Mouse (Mus musculus) neural tube, embryonic 14.5 days (tissue): ENCODE measurements around the gene Cntnap1. TPM values are rescaled to one million over a fixed set of nuclear protein-coding genes. Genes with fewer than 3 reads are reported as not detected.
A peak's percentile ranks its signal among the peaks of the same experiment; 100 is the strongest.

Experiments used
- ATAC-seq: fragments of 200-750 bp; cut with Nextera tagmentation; 2 replicates; pipeline ENCODE4 v1.8.0; 2017; ENCODE audit warnings: low read depth, mild to moderate bottlenecking, moderate TSS enrichment, moderate library complexity
- H3K27ac ChIP-seq: fragments of 300-500 bp; sonication (generic); 2 replicates; pipeline ENCODE4 v1.5.1; 2014; ENCODE audit warnings: low read depth, mild to moderate bottlenecking, control low read depth, low read length, moderate library complexity, mixed read lengths
- H3K27me3 ChIP-seq: fragments of 300-500 bp; sonication (generic); 2 replicates; pipeline ENCODE4 v1.6.1; 2014; ENCODE audit warnings: low read length; ENCODE audit not compliant: control insufficient read depth, insufficient read depth
- H3K36me3 ChIP-seq: fragments of 300-500 bp; sonication (generic); 2 replicates; pipeline ENCODE4 v1.6.1; 2014; ENCODE audit warnings: low read length, mixed read lengths; ENCODE audit not compliant: control insufficient read depth, insufficient read depth
- H3K4me1 ChIP-seq: fragments of 300-500 bp; sonication (generic); 2 replicates; pipeline ENCODE4 v1.6.1; 2014; ENCODE audit warnings: low read length; ENCODE audit not compliant: control insufficient read depth, insufficient read depth
- H3K4me2 ChIP-seq: fragments of 300-500 bp; sonication (generic); 2 replicates; pipeline ENCODE4 v1.6.1; 2014; ENCODE audit warnings: mild to moderate bottlenecking, low read depth, low read length, control low read depth
- H3K4me3 ChIP-seq: fragments of 300-500 bp; sonication (generic); 2 replicates; pipeline ENCODE4 v1.5.1; 2014; ENCODE audit warnings: low read depth, low read length, control low read depth, mixed read lengths
- H3K9ac ChIP-seq: fragments of 300-500 bp; sonication (generic); replicated peaks from 2 replicates; pipeline ENCODE4 v1.6.1; 2014; ENCODE audit warnings: low read depth, mild to moderate bottlenecking, control low read depth, low read length, mixed read lengths
- H3K9me3 ChIP-seq: fragments of 300-500 bp; sonication (generic); 2 replicates; pipeline ENCODE4 v1.6.1; 2016; ENCODE audit warnings: low read length; ENCODE audit not compliant: control insufficient read depth
- WGBS: fragments of 180-500 bp; shearing (Covaris S2); extraction: QIAGEN DNeasy Blood & Tissue Kit; methylation state at CpG from one replicate; pipeline ENCODE4 v1.1.7; 2014; 5-methylcytosine and 5-hydroxymethylcytosine counted together
- polyA plus RNA-seq: library from polyadenylated mRNA; unstranded; fragments of >200 nt; fragmentation: Nextera tagmentation; extraction: Ambion mirVana; gene quantifications from 2 replicates; pipeline ENCODE4 v1.2.1, GENCODE M21; 2014

The Cntnap1 gene
- polyA plus RNA-seq, 1 experiment from 2014 or later = 8.3 TPM

GRCm38 (mm10) chr11:101171721-101172433 is 1.6 kb downstream of the Cntnap1 start:
- H3K4me2 ChIP-seq = peak overlapping the region; percentile 87
- peak; percentile 64 for ATAC-seq
- H3K4me1 ChIP-seq = peaks cover 49% of the 10 kb centered on the region
- H3K9me3 ChIP-seq = no peaks in the 10 kb centered on the region
- H3K27ac ChIP-seq = peak overlapping the region; percentile 82
- H3K4me3 ChIP-seq = peak overlapping the region; percentile 50
- WGBS = under 1% methylated on average over 31 of the region's 31 CpGs
- peaks cover 17% of the 10 kb centered on the region for H3K27me3 ChIP-seq
- peaks cover 7% of the 10 kb centered on the region for H3K36me3 ChIP-seq
- H3K9ac ChIP-seq = peak overlapping the region; percentile 63

GRCm38 (mm10) chr11:101172434-101172815 is 2.1 kb downstream of the Cntnap1 start:
- peaks cover 4% of the 10 kb centered on the region for H3K36me3 ChIP-seq
- peak overlapping the region; percentile 63 for H3K9ac ChIP-seq
- WGBS = 14% methylated on average over 5 of the region's 5 CpGs
- H3K4me3 ChIP-seq = peak overlapping the region; percentile 50
- H3K27me3 ChIP-seq = peaks cover 16% of the 10 kb centered on the region
- H3K4me1 ChIP-seq = peaks cover 52% of the 10 kb centered on the region
- peak overlapping the region; percentile 82 for H3K27ac ChIP-seq
- H3K4me2 ChIP-seq = peak overlapping the region; percentile 87
- H3K9me3 ChIP-seq = no peaks in the 10 kb centered on the region
- ATAC-seq = no peak

DNA sequence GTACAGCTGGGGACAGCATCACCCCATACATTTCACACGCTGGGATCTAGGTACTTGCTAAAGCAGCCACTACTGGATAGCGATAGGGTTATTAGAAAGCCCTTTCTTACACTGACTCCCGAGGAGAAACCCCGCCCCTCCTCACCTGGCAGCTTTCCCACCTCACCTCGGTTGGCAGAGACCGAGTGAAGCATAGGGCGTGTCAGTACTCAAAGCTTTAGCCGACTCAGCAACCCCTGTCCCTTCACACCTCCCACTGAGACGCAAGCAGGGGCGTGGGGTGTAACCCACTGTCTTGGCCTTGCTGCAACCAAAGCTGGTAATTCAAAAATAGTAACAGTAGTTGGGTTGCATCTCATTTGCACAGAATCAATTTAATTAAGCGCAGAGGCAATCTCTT is 2.8 kb downstream of the Cntnap1 start:
- Histone ChIP-seq H3K27ac (no peak overlapping the region; the same call in 1 of the 2 replicates), H3K4me3 (0 out of 2 replicates have a peak overlapping the region, but pooled peaks have one; percentile 22), H3K4me2 (peak overlapping the region; percentile 59; the same call in 1 of the 2 replicates), H3K9me3 (no peaks in the 10 kb centered on the region), H3K4me1 (peaks cover 55% of the 10 kb centered on the region), H3K36me3 (no peaks in the 10 kb centered on the region), H3K27me3 (peaks cover 17% of the 10 kb centered on the region), H3K9ac (no peak overlapping the region)
- no peak for ATAC-seq
- 6% methylated on average over 11 of the region's 11 CpGs for WGBS

DNA sequence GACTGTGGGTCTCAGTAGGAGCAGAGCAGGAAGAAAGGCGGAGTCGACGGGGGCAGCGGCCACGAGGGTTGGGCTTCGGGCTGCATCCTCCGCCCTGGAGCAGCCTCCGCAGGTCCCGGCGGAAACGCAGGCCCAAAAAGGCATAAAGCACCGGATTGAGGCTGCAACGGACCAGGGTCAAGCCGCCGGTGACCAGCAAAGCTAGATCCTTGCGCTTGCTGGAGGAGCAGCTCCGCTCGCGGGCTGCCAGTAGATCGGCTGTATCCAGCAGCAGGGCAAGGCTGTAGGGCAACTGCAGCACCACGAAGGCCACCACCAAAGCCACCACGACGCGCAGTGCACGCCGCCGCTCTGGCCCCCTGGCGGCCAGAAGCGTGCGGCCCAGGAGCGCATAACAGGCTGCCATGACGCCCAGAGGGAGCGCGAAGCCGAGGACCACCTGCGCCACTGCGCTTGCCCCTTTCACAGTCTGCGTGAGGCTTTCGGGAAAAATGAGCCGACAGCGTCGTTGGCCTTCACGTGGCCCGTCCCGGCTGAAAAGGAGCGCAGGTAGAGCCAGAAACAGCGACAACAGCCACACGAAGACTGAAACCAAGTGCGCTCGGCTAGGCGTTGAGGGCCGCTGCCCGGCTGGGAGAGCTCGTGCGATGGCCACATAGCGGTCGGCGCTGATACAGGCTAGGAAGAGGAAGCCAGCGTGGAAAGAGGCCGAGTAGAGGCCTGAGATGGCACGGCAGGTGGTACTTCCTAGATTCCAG is 3.5 kb downstream of the Cntnap1 start:
- Histone ChIP-seq H3K4me1 (peaks cover 55% of the 10 kb centered on the region), H3K36me3 (no peaks in the 10 kb centered on the region), H3K27ac (peak overlapping the region; percentile 57), H3K4me3 (peak overlapping the region; percentile 22; the same call in 1 of the 2 replicates), H3K4me2 (peak overlapping the region; percentile 59), H3K27me3 (peaks cover 16% of the 10 kb centered on the region), H3K9me3 (no peaks in the 10 kb centered on the region), H3K9ac (peak overlapping the region; percentile 51)
- WGBS = under 1% methylated on average over 61 of the region's 61 CpGs
- peak; percentile 38; the same call in 1 of the 2 replicates for ATAC-seq

GRCm38 (mm10) chr11:101174389-101174745 is 4.0 kb downstream of the Cntnap1 start:
- Histone ChIP-seq H3K27me3 (peaks cover 13% of the 10 kb centered on the region), H3K9me3 (no peaks in the 10 kb centered on the region), H3K4me3 (peak overlapping the region; percentile 22; the same call in 1 of the 2 replicates), H3K27ac (peak overlapping the region; percentile 57; the same call in 1 of the 2 replicates), H3K36me3 (no peaks in the 10 kb centered on the region), H3K4me2 (peak overlapping the region; percentile 59), H3K4me1 (peaks cover 51% of the 10 kb centered on the region), H3K9ac (peak overlapping the region; percentile 51)
- ATAC-seq = no peak
- 35% methylated on average over 9 of the region's 9 CpGs for WGBS

DNA sequence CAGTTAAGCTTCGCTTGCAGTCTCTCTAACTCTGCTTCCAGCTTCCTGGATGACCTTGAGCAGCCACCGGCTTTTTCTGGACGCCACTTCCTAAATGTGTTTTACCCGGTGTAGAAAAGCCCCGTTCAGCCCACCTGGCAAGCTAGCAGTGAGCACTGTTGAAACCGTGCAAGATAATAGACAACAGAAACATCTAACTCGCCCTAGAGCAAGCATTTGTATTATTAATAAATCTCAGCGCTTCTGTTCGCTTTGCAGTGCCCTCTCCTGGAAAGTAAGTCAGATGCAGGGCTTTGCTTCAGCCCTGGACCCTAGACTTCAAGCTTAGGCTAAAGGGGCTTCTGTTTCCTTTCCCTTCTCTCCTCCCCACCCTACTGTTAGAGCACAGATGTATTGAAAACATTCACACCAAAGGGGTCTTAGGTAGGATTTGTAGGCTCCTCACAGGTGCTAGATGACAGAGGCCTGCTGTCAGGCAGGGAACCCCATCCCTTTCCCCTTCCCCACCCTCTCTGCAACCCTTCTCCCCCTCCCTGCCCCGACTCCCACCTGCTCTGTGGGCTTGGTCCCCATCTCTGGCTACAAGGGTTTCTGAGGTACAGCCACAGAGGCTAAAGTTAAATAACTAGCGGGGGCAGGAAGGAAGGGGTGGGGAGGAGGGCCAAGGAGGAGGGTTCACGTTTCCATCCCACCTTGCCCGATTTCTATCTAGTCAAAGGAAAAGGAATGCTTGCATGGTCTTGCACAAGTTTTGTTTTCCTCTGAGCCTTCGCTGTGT is 4.7 kb downstream of the Cntnap1 start, which contains the start of gene Ccr10:
TSS of gene Ccr10 (minus strand) at position 593 of the 778 bp plus-strand sequence.
- Histone ChIP-seq H3K36me3 (no peaks in the 10 kb centered on the region), H3K27me3 (peaks cover 13% of the 10 kb centered on the region), H3K9ac (peak within 1 kb of the TSS; percentile 54), H3K4me3 (peak within 1 kb of the TSS; percentile 36), H3K9me3 (no peaks in the 10 kb centered on the region), H3K4me2 (peak within 1 kb of the TSS; percentile 59), H3K4me1 (peaks cover 45% of the 10 kb centered on the region), H3K27ac (peak within 1 kb of the TSS; percentile 72)
- WGBS = 14% methylated on average over 14 of the region's 14 CpGs
- no peak for ATAC-seq

DNA sequence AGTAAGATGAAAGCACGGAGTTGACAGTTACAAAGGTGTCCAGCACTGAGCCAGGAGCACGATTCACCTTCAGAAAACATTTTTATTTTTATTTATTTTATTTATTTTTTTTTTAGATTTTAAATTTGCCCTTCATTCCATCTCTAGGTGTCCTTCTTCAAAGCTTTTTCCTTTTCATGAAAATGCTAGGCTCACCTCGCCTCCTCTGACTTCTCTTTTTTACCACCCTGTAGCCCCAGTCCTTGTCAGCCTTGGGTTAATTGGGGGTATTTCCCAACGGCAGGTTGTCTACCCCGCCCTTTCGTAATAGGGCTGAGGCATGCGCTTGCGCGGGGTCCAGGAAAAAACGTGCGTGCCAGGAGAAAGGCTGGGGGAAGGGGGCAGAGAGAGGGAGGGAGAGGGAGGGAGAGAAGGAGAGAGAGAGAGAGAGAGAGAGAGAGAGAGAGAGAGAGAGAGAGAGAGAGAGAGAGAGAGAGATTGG is 5.4 kb downstream of the Cntnap1 start:
- Histone ChIP-seq H3K27ac (no peak overlapping the region), H3K9me3 (no peaks in the 10 kb centered on the region), H3K4me1 (peaks cover 39% of the 10 kb centered on the region; the same call in 1 of the 2 replicates), H3K4me3 (peak overlapping the region; percentile 36), H3K27me3 (peaks cover 13% of the 10 kb centered on the region), H3K4me2 (peak overlapping the region; percentile 58), H3K36me3 (no peaks in the 10 kb centered on the region), H3K9ac (peak overlapping the region; percentile 54; the same call in 1 of the 2 replicates)
- WGBS = 8% methylated on average over 11 of the region's 11 CpGs
- no peak for ATAC-seq

- ATAC-seq = no peak
- H3K27me3 ChIP-seq = peaks cover 13% of the 10 kb centered on the region
- H3K4me2 ChIP-seq = peak overlapping the region; percentile 58
- H3K36me3 ChIP-seq = no peaks in the 10 kb centered on the region
- H3K4me1 ChIP-seq = peaks cover 39% of the 10 kb centered on the region; the same call in 1 of the 2 replicates
- under 1% methylated on average over 25 of the region's 25 CpGs for WGBS
- no peaks in the 10 kb centered on the region for H3K9me3 ChIP-seq
- H3K27ac ChIP-seq = peak overlapping the region; percentile 72
- peak overlapping the region; percentile 36 for H3K4me3 ChIP-seq
- peak overlapping the region; percentile 54 for H3K9ac ChIP-seq
Observed at GRCm38 (mm10) chr11:101176117-101176691, 5.9 kb downstream of the Cntnap1 start.
